Mouse (Mus musculus) mature B cell (primary cell): ENCODE data around the gene Zfp638.

ENCODE experiments used
- in situ Hi-C: fragments of 300-500 bp; cut with MboI; formaldehyde crosslinking; loops from 2 replicates; pipeline ENCODE4 v1.14.3; 2019

Zfp638 gene

DNA sequence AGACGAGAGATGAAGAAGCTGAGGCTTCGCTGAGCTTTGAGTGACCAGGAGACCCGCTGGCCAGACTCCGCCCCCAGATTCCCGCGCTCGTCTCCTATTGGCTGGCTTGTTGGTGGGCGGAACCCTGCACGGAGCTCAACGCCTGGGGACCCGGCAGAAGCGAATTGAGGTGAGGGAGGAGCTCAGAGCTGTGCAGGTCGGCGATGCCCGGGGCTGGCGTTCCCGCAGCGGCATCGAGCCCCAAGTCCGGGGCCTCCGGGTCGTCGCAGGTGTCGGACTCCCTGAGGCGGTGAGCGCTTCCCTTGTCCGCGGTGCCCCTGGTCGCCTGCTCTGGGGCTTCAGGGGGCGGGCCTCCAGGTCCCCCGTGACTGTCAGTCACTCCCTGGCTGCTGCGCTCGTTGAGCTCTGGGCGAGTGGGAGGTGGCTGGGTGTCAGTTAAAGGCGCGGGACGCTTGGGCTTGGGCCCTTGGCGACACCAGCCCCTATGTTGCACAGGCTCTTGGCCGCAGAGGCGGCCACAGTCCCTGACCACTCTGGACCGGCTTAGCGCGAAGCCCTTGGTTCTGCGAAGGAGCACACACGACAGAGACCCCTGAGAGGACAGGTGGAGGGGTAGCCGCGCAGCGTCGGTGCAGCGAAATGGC lies at the start of gene Zfp638:
TSS of gene Zfp638 (plus strand) at position 156 of the 644 bp plus-strand sequence.
- in situ Hi-C loops, result no loop called here

- in situ Hi-C loops, result no loop called here
Measured at GRCm38 (mm10) chr6:83818996-83819395, 47.9 kb upstream of the Zfp638 start.

DNA sequence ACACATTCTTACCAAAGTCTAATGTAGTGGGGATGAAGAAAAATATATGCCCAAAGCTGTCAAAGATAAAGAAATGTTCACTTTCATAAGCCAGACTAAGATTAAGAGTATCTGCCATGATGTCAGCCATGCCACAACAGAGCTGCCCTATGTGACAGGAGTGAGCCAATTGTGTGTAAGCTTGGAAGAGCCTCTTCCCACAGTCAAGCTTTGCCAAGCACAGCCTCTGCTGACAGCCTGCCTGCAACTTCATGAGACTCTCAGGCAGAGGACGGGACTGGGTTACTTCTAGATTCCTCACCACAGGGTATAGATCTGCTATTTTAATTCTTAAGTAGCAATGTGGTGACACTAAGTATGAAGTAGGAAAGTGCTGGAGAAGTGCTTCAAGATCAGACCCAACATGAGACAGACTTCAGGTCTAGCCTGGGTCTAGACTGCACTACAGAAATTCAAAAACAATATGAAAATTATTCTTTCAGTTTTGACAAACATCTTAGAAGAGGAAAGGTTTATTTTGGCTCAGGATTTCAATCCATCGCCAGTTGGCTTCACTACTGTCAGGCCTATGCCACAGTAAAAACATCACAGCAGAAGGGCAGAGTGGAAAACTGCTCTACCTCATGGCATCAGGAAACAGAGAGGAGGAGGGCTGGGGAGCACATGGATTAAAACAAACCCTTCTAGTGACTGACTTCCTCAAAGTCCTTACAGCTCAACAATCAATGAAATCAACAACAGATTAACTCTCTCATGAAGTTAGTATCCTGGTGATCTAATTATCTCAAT lies 46.0 kb upstream of the Zfp638 start:
- in situ Hi-C loops, result no loop called here

- in situ Hi-C loops, result no loop called here
Measured at GRCm38 (mm10) chr6:83821856-83822255, 45.1 kb upstream of the Zfp638 start.

DNA sequence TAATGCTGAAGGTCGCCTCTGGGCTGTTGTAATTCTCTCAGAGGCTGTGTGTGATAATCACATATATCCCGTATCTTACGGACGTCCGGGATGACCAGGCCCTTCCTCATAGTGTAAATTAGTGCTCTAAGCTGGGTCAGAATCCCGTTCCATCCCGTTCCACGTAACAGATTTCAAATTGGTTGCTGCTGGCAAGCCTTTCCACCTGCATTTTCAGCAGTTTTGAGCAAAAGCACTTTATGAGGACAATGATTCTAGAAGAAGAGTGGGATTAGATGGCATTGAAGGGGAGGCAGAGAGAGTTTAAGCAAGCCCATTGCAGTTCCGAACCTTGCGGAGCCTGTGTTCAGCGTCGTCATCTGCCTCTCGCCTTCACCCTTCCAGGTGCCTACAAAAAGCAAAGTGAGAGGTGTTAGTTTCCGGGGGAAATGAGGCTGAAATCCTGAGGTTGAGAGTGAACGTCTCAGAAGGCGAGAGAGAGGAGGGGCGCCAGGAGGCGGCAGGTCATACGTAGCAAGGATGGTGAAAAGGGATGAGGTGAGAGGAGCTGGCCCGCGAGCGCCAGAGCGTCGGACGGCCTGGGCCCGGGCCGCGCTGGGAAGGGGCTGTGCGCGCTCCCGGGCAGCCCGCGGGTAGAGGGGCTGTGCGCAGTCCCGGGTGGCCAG lies 35.8 kb upstream of the Zfp638 start:
- in situ Hi-C loops, result loop anchor here (10.0 kb wide), 1 partner anchor 84 kb away; no protein-coding TSS in a partner anchor

DNA sequence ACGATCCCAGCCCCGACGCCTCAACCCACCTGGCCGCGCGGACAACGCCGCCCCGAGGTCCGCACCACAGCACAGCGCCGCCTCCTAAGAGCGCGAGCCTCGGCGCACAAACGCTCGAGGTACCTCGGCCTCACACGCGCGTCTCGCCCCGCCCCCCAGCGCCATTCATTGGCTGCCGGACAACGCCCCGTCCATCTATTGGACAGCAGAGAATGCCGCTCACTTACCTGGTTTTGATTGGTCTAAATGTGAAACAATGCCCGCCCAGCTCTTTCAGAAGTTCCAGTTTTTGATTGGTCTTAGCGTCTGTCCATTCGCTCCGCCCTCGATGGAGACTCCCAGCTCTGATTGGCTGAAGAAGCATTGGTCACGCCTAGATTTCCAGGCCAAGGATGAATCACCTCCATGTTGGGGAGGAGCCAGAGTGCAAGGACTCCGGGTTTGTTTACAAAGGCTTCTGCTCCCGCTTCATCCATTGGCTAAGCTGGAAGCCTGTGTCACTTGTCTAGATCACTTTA lies 35.2 kb upstream of the Zfp638 start, which contains the start of gene Paip2b:
TSS of gene Paip2b (minus strand) at position 136 of the 518 bp plus-strand sequence.
- in situ Hi-C loops, result loop anchor here (10.0 kb wide), 1 partner anchor 83 kb away; no protein-coding TSS in a partner anchor

DNA sequence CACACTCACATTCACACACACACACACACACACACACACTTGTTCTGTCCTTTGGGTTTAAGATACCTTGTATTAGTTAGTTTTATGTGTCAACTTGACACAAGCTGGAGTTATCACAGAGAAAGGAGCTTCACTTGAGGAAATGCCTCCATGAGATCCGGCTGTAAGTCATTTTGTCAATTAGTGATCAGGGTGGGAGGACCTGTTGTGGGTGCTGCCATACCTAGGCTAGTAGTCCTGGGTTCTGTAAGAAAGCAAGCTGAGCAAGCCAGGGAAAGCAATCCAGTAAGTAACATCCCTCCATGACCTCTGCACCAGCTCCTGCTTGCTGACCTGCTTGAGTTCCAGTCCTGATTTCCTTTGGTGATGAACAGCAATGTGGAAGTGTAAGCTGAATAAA lies 34.5 kb upstream of the Zfp638 start:
- in situ Hi-C loops, result loop anchor here (10.0 kb wide), 1 partner anchor 82 kb away; no protein-coding TSS in a partner anchor

- in situ Hi-C loops, result loop anchor here (10.0 kb wide), 1 partner anchor 78 kb away; no protein-coding TSS in a partner anchor
Measured at GRCm38 (mm10) chr6:83836826-83837225, 30.1 kb upstream of the Zfp638 start.

DNA sequence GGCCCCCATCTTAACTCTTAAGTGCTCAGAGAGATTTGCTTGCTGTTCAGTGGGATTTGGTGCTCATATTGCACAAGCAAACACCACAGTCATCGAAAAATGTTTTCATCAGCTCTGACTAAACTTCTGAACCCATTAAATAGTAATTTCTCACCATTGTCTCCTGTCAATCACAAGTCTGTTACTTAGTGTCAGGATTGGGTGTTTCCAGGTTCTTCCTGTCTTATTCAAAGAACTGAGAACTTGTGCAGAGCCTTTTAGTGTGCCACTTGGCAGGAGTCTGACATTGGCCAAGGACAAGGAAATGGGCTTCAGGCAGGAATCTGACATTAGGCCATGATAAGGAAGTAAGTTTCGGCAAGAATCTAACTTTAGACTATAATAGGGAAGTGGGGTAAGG lies 28.9 kb upstream of the Zfp638 start:
- in situ Hi-C loops, result loop anchor here (10.0 kb wide), 1 partner anchor 77 kb away; no protein-coding TSS in a partner anchor

DNA sequence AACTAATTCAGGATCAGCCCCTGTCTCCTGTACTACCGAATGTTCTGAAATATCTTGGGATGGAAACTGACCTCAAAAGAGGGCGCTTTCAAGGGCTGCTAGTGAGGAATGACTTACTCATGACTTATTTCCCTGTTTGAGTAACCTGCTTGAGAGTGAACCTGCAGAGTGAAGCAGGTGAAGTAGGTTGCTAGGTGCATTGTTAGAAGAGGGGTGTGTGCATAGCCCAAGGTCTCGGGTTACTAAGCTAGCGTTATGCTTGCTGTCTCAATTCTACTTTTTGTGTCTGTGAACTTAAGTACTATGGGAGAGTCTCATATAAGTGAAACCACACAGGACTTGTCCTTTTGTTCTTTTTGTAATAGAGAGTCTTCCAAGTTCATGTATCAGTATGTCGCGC lies 26.8 kb upstream of the Zfp638 start:
- in situ Hi-C loops, result no loop called here

- in situ Hi-C loops, result no loop called here
Measured at GRCm38 (mm10) chr6:83844913-83845312, 22.0 kb upstream of the Zfp638 start.

GRCm38 (mm10) chr6:83846141-83846540 lies 20.8 kb upstream of the Zfp638 start:
- in situ Hi-C loops, result no loop called here

- in situ Hi-C loops, result no loop called here
Measured at GRCm38 (mm10) chr6:83849446-83849845, 17.5 kb upstream of the Zfp638 start.

DNA sequence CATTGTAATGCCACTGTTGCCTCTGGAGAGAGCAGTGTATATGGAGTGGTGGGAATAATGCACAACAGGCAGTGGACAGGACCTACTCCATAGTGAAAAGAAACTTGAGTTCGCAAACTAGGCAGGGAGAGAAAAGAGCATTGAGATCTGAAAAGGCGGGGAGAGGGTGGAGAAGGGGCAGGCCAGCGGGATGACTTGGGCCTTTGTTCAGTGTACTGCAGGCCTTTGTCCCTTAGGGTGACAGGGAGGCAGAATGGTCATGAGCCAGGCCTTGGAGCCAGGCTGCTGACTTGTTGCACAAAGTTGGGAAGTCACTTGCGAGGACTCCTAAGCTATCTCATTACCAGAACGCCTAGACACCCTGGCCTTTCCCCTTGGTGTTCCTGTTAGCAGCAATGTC lies 9.4 kb upstream of the Zfp638 start:
- in situ Hi-C loops, result no loop called here

DNA sequence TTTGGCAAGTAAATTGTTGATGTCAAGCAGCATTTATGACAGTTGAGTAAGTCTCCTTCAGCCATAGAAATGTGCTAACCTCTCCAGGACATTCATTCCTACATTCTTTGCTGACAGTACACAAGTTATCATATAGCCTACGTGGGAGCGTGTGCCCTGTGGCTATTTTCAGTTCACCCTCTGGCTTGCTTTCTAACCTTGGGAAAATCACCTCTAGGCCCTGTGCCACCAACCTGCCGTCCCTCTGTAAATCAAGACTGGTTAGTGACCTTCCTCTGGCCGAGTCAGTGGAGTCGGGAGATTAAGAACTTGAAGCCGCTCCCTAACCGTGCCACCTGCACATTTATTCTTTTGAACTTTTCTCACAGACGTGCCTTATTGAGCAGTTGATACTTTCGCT lies 6.9 kb upstream of the Zfp638 start:
- in situ Hi-C loops, result no loop called here

DNA sequence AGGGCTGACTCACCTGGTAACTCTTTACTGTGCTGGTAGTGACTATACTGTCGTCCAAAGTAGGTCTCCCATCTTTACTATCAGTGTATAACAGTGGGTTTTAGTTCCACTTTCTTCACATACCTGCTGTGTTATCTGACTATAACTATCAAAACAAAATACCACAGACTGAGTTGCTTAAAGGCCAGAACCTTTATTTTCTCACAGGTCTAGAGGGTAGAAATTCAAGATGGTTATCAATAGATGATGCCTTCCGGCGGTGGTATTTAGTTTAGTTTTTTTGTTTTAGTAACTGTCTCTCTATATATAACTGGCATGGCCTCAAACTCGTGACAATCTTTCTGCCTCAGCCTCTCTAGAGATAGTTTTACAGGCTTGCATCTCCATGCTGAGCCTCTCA lies 3.4 kb upstream of the Zfp638 start:
- in situ Hi-C loops, result no loop called here

DNA sequence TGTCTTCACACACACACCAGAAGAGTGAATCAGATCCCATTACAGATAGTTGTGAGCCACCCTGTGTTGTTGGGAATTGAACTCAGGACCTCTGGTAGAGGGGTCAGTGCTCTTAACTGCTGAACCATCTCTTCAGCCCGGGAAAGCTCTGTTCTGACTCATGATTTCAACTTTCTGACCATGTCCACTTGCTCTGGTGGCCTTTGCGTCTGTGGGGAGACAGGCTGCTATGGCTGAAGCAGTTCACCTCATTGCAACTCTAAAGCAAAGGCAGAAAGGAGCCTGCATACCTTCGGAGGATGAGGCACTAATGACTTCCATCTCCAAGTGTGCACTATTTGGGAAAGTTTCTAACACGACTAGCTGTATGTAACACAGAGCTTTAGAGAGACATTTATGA lies 486 bp upstream of the Zfp638 start:
- in situ Hi-C loops, result no loop called here

- in situ Hi-C loops, result no loop called here
Measured at GRCm38 (mm10) chr6:83867598-83868585, 983 bp downstream of the Zfp638 start.

GRCm38 (mm10) chr6:83879815-83880214 lies 12.9 kb downstream of the Zfp638 start:
- in situ Hi-C loops, result loop anchor here (10.0 kb wide), 1 partner anchor 185 kb away; no protein-coding TSS in a partner anchor

GRCm38 (mm10) chr6:83886789-83887188 lies 19.9 kb downstream of the Zfp638 start:
- in situ Hi-C loops, result no loop called here

DNA sequence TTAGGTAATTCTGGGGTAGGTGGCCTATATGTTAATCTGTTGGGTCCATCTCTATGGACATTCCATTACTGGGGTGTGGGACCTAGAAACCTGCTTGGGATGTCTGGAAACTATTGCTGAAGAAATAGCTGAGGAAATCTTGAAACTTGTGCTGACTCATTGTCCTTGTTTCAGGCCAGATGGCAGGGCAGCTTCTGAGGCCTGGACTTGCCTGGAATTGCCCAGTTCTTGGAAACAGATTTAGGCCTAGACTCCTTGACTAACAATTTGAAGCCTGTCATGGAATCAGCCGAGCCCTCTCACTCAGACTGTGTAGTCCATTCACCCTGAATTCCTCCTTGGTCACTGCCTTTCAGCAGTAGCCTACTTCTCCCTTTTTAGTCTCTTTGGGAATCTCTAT lies 21.9 kb downstream of the Zfp638 start:
- in situ Hi-C loops, result no loop called here
